Mouse (Mus musculus) midbrain, embryonic 11.5 days (tissue): ENCODE measurements at regions not wholly inside any gene's neighbourhood (a gene's known extent, or its start where the extent isn't known, plus 50 kb on each side); places are given as distances from the start of the nearest gene placed in this dataset.

ENCODE experiments used
- ATAC-seq: fragments of 200-750 bp; cut with Nextera tagmentation; 2 replicates; pipeline ENCODE4 v1.8.0; 2017; ENCODE audit warnings: moderate TSS enrichment, moderate library complexity; ENCODE audit not compliant: low FRiP score
- DNase-seq: peaks from one replicate; pipeline ENCODE4 v3.0.0; 2015; ENCODE audit warnings: low spot score; ENCODE audit errors: missing footprints
- H3K27ac ChIP-seq: fragments of 300-500 bp; sonication (generic); 2 replicates; pipeline ENCODE4 v1.5.1; 2014; ENCODE audit warnings: low read depth, low read length
- H3K27me3 ChIP-seq: fragments of 300-500 bp; sonication (generic); 2 replicates; pipeline ENCODE4 v1.6.1; 2014; ENCODE audit warnings: mild to moderate bottlenecking, low read length, moderate library complexity, mixed read lengths; ENCODE audit not compliant: control insufficient read depth, insufficient read depth
- H3K36me3 ChIP-seq: fragments of 300-500 bp; sonication (generic); 2 replicates; pipeline ENCODE4 v1.6.1; 2014; ENCODE audit warnings: mild to moderate bottlenecking, low read length, moderate library complexity, mixed read lengths; ENCODE audit not compliant: control insufficient read depth, insufficient read depth
- H3K4me1 ChIP-seq: fragments of 300-500 bp; sonication (generic); 2 replicates; pipeline ENCODE4 v1.6.1; 2014; ENCODE audit warnings: low read length; ENCODE audit not compliant: control insufficient read depth, insufficient read depth
- H3K4me2 ChIP-seq: fragments of 300-500 bp; sonication (generic); 2 replicates; pipeline ENCODE4 v1.6.1; 2014; ENCODE audit warnings: mild to moderate bottlenecking, moderate library complexity
- H3K4me3 ChIP-seq: fragments of 300-500 bp; sonication (generic); 2 replicates; pipeline ENCODE4 v1.5.1; 2014; ENCODE audit warnings: low read depth, low read length
- H3K9ac ChIP-seq: fragments of 300-500 bp; sonication (generic); 2 replicates; pipeline ENCODE4 v1.6.1; 2014; ENCODE audit warnings: low read length
- H3K9me3 ChIP-seq: fragments of 300-500 bp; sonication (generic); 2 replicates; pipeline ENCODE4 v1.6.1; 2016; ENCODE audit warnings: low read length; ENCODE audit not compliant: control insufficient read depth
- WGBS: fragments of 180-500 bp; shearing (Covaris S2); extraction: QIAGEN DNeasy Blood & Tissue Kit; methylation state at CpG from one replicate; pipeline ENCODE4 v1.1.7; 2014; 5-methylcytosine and 5-hydroxymethylcytosine counted together

GRCm38 (mm10) chr3:115821627-115822026, 66.0 kb upstream of the Dph5 start:
- Histone ChIP-seq H3K27ac (no peak overlapping the region), H3K9me3 (no peaks in the 10 kb centered on the region), H3K9ac (no peak overlapping the region), H3K27me3 (no peaks in the 10 kb centered on the region), H3K4me1 (no peaks in the 10 kb centered on the region), H3K4me2 (no peak overlapping the region), H3K4me3 (no peak overlapping the region), H3K36me3 (no peaks in the 10 kb centered on the region)
- 92% methylated on average over 2 of the region's 2 CpGs for WGBS
- DNase-seq, result no peak
- ATAC-seq, result no peak

GRCm38 (mm10) chr3:115822491-115822890, 65.1 kb upstream of the Dph5 start:
- ATAC-seq, result no peak
- no peaks in the 10 kb centered on the region for H3K36me3 ChIP-seq
- WGBS, result 67% methylated on average over 6 of the region's 6 CpGs
- no peak overlapping the region for H3K4me3 ChIP-seq
- no peaks in the 10 kb centered on the region for H3K27me3 ChIP-seq
- H3K9ac ChIP-seq, result no peak overlapping the region
- DNase-seq, result no peak
- H3K4me1 ChIP-seq, result no peaks in the 10 kb centered on the region
- H3K4me2 ChIP-seq, result no peak overlapping the region
- H3K9me3 ChIP-seq, result no peaks in the 10 kb centered on the region
- no peak overlapping the region for H3K27ac ChIP-seq

- H3K27me3 ChIP-seq, result no peaks in the 10 kb centered on the region
- no peak for ATAC-seq
- no peak for DNase-seq
- no peak overlapping the region for H3K9ac ChIP-seq
- H3K27ac ChIP-seq, result no peak overlapping the region
- 90% methylated on average over 5 of the region's 5 CpGs for WGBS
- H3K9me3 ChIP-seq, result no peaks in the 10 kb centered on the region
- H3K4me3 ChIP-seq, result no peak overlapping the region
- no peaks in the 10 kb centered on the region for H3K4me1 ChIP-seq
- no peaks in the 10 kb centered on the region for H3K36me3 ChIP-seq
- no peak overlapping the region for H3K4me2 ChIP-seq
Observed at GRCm38 (mm10) chr3:115823741-115824140, 63.9 kb upstream of the Dph5 start.

DNA sequence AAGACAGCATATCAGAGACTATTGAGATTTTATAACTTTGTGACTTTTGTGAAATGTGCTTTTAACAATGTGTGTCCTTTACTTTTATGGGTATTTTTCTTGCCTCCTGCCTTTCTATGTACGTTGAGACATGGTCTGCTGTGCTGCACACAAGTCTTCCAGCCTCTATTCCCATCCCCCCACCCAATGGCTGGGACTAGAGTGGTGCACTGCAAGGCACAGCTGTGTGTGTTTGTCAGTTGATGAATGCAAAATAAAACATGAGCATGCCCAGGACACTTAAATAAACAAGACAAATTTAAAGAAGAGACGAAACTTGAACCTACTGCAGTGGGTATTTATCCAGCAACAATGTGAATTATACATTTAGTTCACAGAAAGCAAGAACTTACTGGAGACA, 62.8 kb upstream of the Dph5 start:
- DNase-seq, result no peak
- Histone ChIP-seq H3K27me3 (no peaks in the 10 kb centered on the region), H3K4me2 (no peak overlapping the region), H3K4me1 (no peaks in the 10 kb centered on the region), H3K9ac (no peak overlapping the region), H3K4me3 (no peak overlapping the region), H3K9me3 (no peaks in the 10 kb centered on the region), H3K27ac (no peak overlapping the region), H3K36me3 (no peaks in the 10 kb centered on the region)
- 68% methylated on average over 2 of the region's 2 CpGs for whole genome bisulfite sequencing
- ATAC-seq, result peak; percentile 54; the same call in 1 of the 2 replicates

- H3K9ac ChIP-seq, result no peak overlapping the region
- H3K36me3 ChIP-seq, result no peaks in the 10 kb centered on the region
- H3K4me1 ChIP-seq, result no peaks in the 10 kb centered on the region
- ATAC-seq, result no peak
- no peak overlapping the region for H3K4me3 ChIP-seq
- no peak for DNase-seq
- no peak overlapping the region for H3K4me2 ChIP-seq
- H3K27ac ChIP-seq, result no peak overlapping the region
- no peaks in the 10 kb centered on the region for H3K9me3 ChIP-seq
- H3K27me3 ChIP-seq, result no peaks in the 10 kb centered on the region
Observed at GRCm38 (mm10) chr3:115835381-115835780, 52.3 kb upstream of the Dph5 start.

DNA sequence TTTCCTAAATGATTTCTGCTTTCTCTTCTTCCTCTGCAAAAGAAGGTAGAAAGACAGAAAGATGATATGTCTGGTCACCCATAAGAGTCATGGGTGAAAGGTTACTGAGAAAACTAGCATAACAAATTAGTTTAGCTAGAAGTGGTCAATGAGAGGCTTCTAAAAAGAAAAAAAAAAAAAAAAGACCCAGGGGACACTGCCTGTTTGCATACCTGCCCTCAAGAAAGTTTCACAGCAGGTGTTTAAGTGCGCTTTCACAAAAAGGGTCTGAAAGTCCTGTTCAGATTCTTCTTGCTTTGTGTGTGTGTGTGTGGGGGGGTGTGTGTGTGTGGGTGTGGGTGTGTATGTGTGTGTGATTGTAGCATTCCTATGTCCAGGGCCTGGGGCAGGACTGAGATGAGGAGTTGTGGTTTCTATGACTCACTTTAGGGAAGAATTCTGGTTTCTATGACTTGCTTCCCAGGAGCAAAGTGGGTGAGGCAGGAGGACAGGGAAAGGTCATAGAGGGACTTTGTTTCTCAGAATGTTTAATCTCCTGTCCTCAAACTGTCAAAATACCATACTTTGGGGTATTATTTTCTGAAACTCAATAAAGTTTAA, 49.9 kb upstream of the Dph5 start:
- 81% methylated on average over 1 of the region's 1 CpGs for WGBS
- DNase-seq, result no peak
- Histone ChIP-seq H3K9ac (no peak overlapping the region), H3K27ac (no peak overlapping the region), H3K4me3 (no peak overlapping the region), H3K27me3 (no peaks in the 10 kb centered on the region), H3K4me2 (no peak overlapping the region), H3K36me3 (no peaks in the 10 kb centered on the region), H3K4me1 (no peaks in the 10 kb centered on the region), H3K9me3 (no peaks in the 10 kb centered on the region)
- no peak for ATAC-seq
